Mouse (Mus musculus) hindbrain, postnatal 0 days (tissue): ENCODE measurements around the gene Cecr2. TPM values are rescaled to one million over a fixed set of nuclear protein-coding genes. Genes with fewer than 3 reads are reported as not detected.

Experiments
- ATAC-seq: fragments of 200-750 bp; cut with Nextera tagmentation; 2 replicates; pipeline ENCODE4 v1.8.0; 2017; ENCODE audit warnings: mild to moderate bottlenecking, moderate TSS enrichment, moderate library complexity
- DNase-seq: peaks from one replicate; pipeline ENCODE4 v3.0.0-alpha.2; 2015; ENCODE audit warnings: low spot score
- H3K27ac ChIP-seq: fragments of 300-500 bp; sonication (generic); 2 replicates; pipeline ENCODE4 v1.5.1; 2014; ENCODE audit warnings: mild to moderate bottlenecking
- H3K27me3 ChIP-seq: fragments of 300-500 bp; sonication (generic); 2 replicates; pipeline ENCODE4 v1.6.1; 2014; ENCODE audit warnings: low read length, mixed read lengths; ENCODE audit not compliant: insufficient read depth
- H3K36me3 ChIP-seq: fragments of 300-500 bp; sonication (generic); 2 replicates; pipeline ENCODE4 v1.6.1; 2014; ENCODE audit warnings: low read length, mixed read lengths; ENCODE audit not compliant: insufficient read depth
- H3K4me1 ChIP-seq: fragments of 300-500 bp; sonication (generic); 2 replicates; pipeline ENCODE4 v1.6.1; 2014; ENCODE audit warnings: antibody characterized with exemption, low read length, mixed read lengths; ENCODE audit not compliant: insufficient read depth
- H3K4me2 ChIP-seq: fragments of 300-500 bp; sonication (generic); 2 replicates; pipeline ENCODE4 v1.6.1; 2014; ENCODE audit warnings: low read depth, mild to moderate bottlenecking, low read length, moderate library complexity, mixed read lengths
- H3K4me3 ChIP-seq: fragments of 300-500 bp; sonication (generic); 2 replicates; pipeline ENCODE4 v1.5.1; 2014; ENCODE audit warnings: low read length
- H3K9ac ChIP-seq: fragments of 300-500 bp; sonication (generic); replicated peaks from 2 replicates; pipeline ENCODE4 v1.6.1; 2014; ENCODE audit warnings: mild to moderate bottlenecking, low read length, moderate library complexity, mixed read lengths
- H3K9me3 ChIP-seq: fragments of 300-500 bp; sonication (generic); 2 replicates; pipeline ENCODE4 v1.6.1; 2016; ENCODE audit warnings: low read length, mixed read lengths
- CTCF ChIP-seq: IDR thresholded peaks from 2 replicates; pipeline ENCODE4 v1.5.1; 2016; ENCODE audit warnings: antibody characterized with exemption, control low read depth, low read depth
- WGBS: fragments of 180-500 bp; shearing (Covaris S2); extraction: QIAGEN DNeasy Blood & Tissue Kit; methylation state at CpG from one replicate; pipeline ENCODE4 v1.1.7; 2014; 5-methylcytosine and 5-hydroxymethylcytosine counted together
- polyA plus RNA-seq: library from polyadenylated mRNA; unstranded; fragments of >200 nt; fragmentation: Nextera tagmentation; extraction: Ambion mirVana; gene quantifications from 2 replicates; pipeline ENCODE4 v1.2.1, GENCODE M21; 2015
- total RNA-seq: library from RNA; depleted of rRNA; stranded (reverse); fragments of >200 nt; gene quantifications from 2 replicates; pipeline ENCODE4 v1.2.3, GENCODE M21; 2014

Gene Cecr2
- total and polyA plus RNA-seq, 2 experiments from 2014 or later, result 2.9 to 16.9 TPM

DNA sequence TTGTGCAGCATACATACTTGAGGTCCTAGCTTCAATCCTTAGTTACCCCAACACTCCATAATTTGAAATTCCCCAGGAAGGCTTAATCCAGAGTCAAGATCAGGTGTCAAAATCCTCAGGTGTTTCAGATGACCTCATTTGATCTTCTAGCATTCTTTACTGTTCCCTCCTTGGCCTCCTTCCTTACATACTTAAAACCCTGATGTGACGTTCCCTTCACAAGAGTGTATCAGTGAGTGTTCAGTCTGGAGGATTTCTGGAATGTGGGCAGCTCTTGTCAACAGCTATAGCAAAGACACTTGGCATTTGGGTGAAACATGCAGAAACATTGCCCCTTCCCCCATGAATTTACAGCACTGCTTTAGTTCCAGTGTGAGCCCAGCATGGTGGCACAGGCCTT lies 103.8 kb downstream of the Cecr2 start:
- WGBS, result 94% methylated on average over 1 of the region's 1 CpGs
- DNase-seq (no peak), ATAC-seq (no peak)
- no peak for TF ChIP-seq CTCF
- no peaks in the 10 kb centered on the region for H3K27me3 ChIP-seq
- H3K4me2 ChIP-seq, result no peak overlapping the region
- no peaks in the 10 kb centered on the region for H3K9me3 ChIP-seq
- H3K9ac ChIP-seq, result no peak overlapping the region
- peaks cover 9% of the 10 kb centered on the region; the same call in 1 of the 2 replicates for H3K36me3 ChIP-seq
- H3K27ac ChIP-seq, result no peak overlapping the region
- H3K4me1 ChIP-seq, result 0 out of 2 replicates have a peak, but pooled peaks cover 5% of the 10 kb centered on the region
- no peak overlapping the region for H3K4me3 ChIP-seq

- DNase-seq, result no peak
- no peak overlapping the region for H3K9ac ChIP-seq
- no peak for TF ChIP-seq CTCF
- no peak for ATAC-seq
- H3K27ac ChIP-seq, result no peak overlapping the region
- 80% methylated on average over 1 of the region's 1 CpGs for WGBS
- H3K27me3 ChIP-seq, result no peaks in the 10 kb centered on the region
- no peaks in the 10 kb centered on the region for H3K9me3 ChIP-seq
- H3K4me3 ChIP-seq, result no peak overlapping the region
- no peak overlapping the region for H3K4me2 ChIP-seq
- H3K4me1 ChIP-seq, result 0 out of 2 replicates have a peak, but pooled peaks cover 5% of the 10 kb centered on the region
- peaks cover 3% of the 10 kb centered on the region; the same call in 1 of the 2 replicates for H3K36me3 ChIP-seq
Observed at GRCm38 (mm10) chr6:120771366-120771765, 105.2 kb downstream of the Cecr2 start.

DNA sequence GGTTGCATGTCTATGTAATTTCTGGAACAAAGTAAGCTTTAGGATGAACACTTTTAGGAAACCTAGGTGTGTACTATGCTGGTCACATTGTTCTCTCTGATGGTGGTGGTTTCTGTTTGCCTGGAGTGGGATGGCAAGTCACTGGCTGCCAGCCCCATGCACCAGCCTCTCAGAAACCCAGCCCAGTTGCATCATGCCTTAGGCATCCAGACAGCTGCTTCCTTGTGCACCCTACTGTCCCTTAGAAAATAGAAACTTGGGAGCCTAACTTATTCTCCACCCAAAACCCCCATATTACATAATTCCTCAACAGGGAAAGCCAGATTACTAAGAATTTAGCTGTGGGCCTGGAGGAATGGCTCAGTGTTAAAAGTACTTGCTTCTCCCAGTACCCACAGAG lies 105.9 kb downstream of the Cecr2 start:
- DNase-seq (no peak), ATAC-seq (no peak)
- Histone ChIP-seq H3K4me3 (no peak overlapping the region), H3K27ac (peak overlapping the region; percentile 75), H3K27me3 (no peaks in the 10 kb centered on the region), H3K9me3 (no peaks in the 10 kb centered on the region), H3K4me1 (0 out of 2 replicates have a peak, but pooled peaks cover 5% of the 10 kb centered on the region), H3K36me3 (no peaks in the 10 kb centered on the region), H3K4me2 (no peak overlapping the region), H3K9ac (no peak overlapping the region)
- no peak for TF ChIP-seq CTCF

DNA sequence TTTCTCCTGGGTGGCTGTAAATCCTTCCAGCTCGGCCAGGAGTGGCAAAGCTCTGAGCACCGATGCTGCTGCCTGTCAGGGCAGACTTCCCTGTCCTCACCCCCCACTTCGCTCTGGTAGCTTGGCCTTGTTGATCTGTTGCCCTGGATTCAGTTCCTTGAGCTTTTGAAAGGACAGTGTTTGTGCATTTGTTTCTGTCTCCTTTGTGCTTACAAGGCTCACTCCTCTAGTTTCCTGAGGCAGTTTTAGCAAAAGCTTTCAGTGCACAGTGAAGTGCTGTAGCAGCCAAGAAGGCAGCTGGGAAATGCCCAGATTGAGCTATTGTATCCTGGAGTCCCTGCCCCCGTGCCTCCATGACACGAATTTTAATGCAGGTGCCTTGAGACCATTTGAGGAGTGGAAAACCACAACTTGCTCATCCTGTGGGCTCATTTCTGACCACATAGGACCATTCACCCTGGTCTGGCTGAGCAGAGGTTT lies 107.0 kb downstream of the Cecr2 start, which contains the start of gene Slc25a18:
TSS of gene Slc25a18 (plus strand) at position 430 of the 480 bp plus-strand sequence.
- Histone ChIP-seq H3K4me2 (peak within 1 kb of the TSS; percentile 40), H3K9ac (peak within 1 kb of the TSS; percentile 21; the same call in 1 of the 2 replicates), H3K36me3 (no peaks in the 10 kb centered on the region), H3K9me3 (no peaks in the 10 kb centered on the region), H3K27ac (peak within 1 kb of the TSS; percentile 75), H3K27me3 (no peaks in the 10 kb centered on the region), H3K4me1 (0 out of 2 replicates have a peak, but pooled peaks cover 5% of the 10 kb centered on the region), H3K4me3 (peak within 1 kb of the TSS; percentile 15)
- no peak for TF ChIP-seq CTCF
- 15% methylated on average over 5 of the region's 5 CpGs for WGBS
- ATAC-seq (peak; percentile 95), DNase-seq (peak; percentile 81)

DNA sequence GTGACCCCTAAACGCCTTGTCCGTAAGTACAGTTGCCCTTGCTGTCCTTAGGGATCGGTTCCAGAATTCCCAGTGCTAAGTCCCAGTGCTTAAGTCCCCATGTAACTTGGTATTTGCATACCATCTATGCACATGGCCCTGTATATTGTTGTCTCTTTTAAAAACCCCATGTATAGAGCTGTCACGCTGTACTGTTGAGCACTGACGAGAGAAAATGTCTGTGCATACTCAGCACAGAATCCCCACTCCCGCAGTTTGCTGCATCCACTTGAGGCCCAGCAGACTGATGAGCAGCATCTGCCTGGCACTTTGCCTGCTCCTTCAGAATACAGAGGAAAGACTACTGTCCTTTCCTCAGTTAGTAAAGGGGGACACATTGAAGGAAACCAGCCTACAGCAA lies 107.6 kb downstream of the Cecr2 start:
- 52% methylated on average over 6 of the region's 6 CpGs for WGBS
- ATAC-seq, result peak; percentile 20
- H3K4me2 ChIP-seq, result peak overlapping the region; percentile 40

DNA sequence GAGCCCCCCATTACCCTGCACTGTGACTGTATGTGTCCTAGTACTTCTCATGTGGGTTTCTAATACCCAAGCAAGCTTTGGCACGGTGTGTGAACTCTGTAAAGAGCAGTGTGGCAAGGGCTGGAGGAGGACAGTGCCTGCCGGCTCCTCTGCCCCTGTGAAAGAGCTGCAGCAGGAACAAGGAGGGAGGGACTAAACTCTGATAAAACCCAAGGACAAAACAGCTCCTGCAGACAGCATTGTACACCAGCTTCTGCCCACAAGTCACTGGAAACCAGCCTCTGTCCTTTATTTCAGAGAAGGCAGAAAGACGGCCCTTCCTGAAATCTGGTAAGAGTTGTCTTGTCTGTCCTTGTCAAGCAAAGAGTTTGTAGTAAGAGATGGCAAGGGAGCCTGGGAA lies 110.1 kb downstream of the Cecr2 start:
- DNase-seq (no peak), ATAC-seq (no peak)
- Histone ChIP-seq H3K27ac (no peak overlapping the region; the same call in 1 of the 2 replicates), H3K4me1 (0 out of 2 replicates have a peak, but pooled peaks cover 5% of the 10 kb centered on the region), H3K9me3 (no peaks in the 10 kb centered on the region), H3K9ac (no peak overlapping the region), H3K4me3 (no peak overlapping the region), H3K36me3 (no peaks in the 10 kb centered on the region), H3K4me2 (no peak overlapping the region), H3K27me3 (no peaks in the 10 kb centered on the region)
- no peak for TF ChIP-seq CTCF
- 64% methylated on average over 3 of the region's 3 CpGs for WGBS

More for the DNA sequence above, 107.6 kb downstream of the Cecr2 start:
- H3K4me3 ChIP-seq, result peak overlapping the region; percentile 15
- H3K9ac ChIP-seq, result peak overlapping the region; percentile 21; the same call in 1 of the 2 replicates
- DNase-seq, result peak; percentile 28
- no peaks in the 10 kb centered on the region for H3K36me3 ChIP-seq
- no peaks in the 10 kb centered on the region for H3K27me3 ChIP-seq
- H3K9me3 ChIP-seq, result no peaks in the 10 kb centered on the region
- no peak for TF ChIP-seq CTCF
- peak overlapping the region; percentile 75 for H3K27ac ChIP-seq
- 0 out of 2 replicates have a peak, but pooled peaks cover 5% of the 10 kb centered on the region for H3K4me1 ChIP-seq

- no peak for TF ChIP-seq CTCF
- H3K27ac ChIP-seq, result no peak overlapping the region
- H3K4me2 ChIP-seq, result no peak overlapping the region
- H3K27me3 ChIP-seq, result no peaks in the 10 kb centered on the region
- H3K4me1 ChIP-seq, result 0 out of 2 replicates have a peak, but pooled peaks cover 5% of the 10 kb centered on the region
- ATAC-seq, result no peak
- no peak overlapping the region for H3K9ac ChIP-seq
- H3K36me3 ChIP-seq, result no peaks in the 10 kb centered on the region
- no peak for DNase-seq
- WGBS, result 88% methylated on average over 9 of the region's 9 CpGs
- no peaks in the 10 kb centered on the region for H3K9me3 ChIP-seq
- no peak overlapping the region for H3K4me3 ChIP-seq
Observed at GRCm38 (mm10) chr6:120777533-120777932, 111.4 kb downstream of the Cecr2 start.
